Mouse (Mus musculus) limb, embryonic 14.5 days (tissue): Measurements from ENCODE around the gene Mto1. TPM values are rescaled to one million over a fixed set of nuclear protein-coding genes. Genes with fewer than 3 reads are reported as not detected.
A peak's percentile ranks its signal among the peaks of the same experiment; 100 is the strongest.

ENCODE experiments used
- ATAC-seq: fragments of 200-750 bp; cut with Nextera tagmentation; 2 replicates; pipeline ENCODE4 v1.8.0; 2017; ENCODE audit warnings: low read depth, moderate number of reproducible peaks, moderate TSS enrichment; ENCODE audit not compliant: low FRiP score
- DNase-seq: peaks from one replicate; pipeline ENCODE4 v3.0.0-alpha.2; 2015; ENCODE audit warnings: low spot score
- H3K27ac ChIP-seq: fragments of 300-500 bp; sonication (generic); replicated peaks from 2 replicates; pipeline ENCODE4 v1.5.1; 2014; ENCODE audit warnings: low read depth, mild to moderate bottlenecking, low read length, moderate library complexity, mixed read lengths
- H3K27me3 ChIP-seq: fragments of 300-500 bp; sonication (generic); 2 replicates; pipeline ENCODE4 v1.6.1; 2014; ENCODE audit warnings: low read length, mixed read lengths; ENCODE audit not compliant: control insufficient read depth, insufficient read depth
- H3K36me3 ChIP-seq: fragments of 300-500 bp; sonication (generic); 2 replicates; pipeline ENCODE4 v1.6.1; 2014; ENCODE audit warnings: mild to moderate bottlenecking, low read length, moderate library complexity, mixed read lengths; ENCODE audit not compliant: control insufficient read depth, insufficient read depth
- H3K4me1 ChIP-seq: fragments of 300-500 bp; sonication (generic); 2 replicates; pipeline ENCODE4 v1.6.1; 2014; ENCODE audit warnings: antibody characterized with exemption, low read length, mixed read lengths; ENCODE audit not compliant: control insufficient read depth, insufficient read depth
- H3K4me2 ChIP-seq: fragments of 300-500 bp; sonication (generic); replicated peaks from 2 replicates; pipeline ENCODE4 v1.6.1; 2014; ENCODE audit warnings: low read depth, mild to moderate bottlenecking, low read length, moderate library complexity; ENCODE audit not compliant: severe bottlenecking
- H3K4me3 ChIP-seq: fragments of 300-500 bp; sonication (generic); replicated peaks from 2 replicates; pipeline ENCODE4 v1.5.1; 2014; ENCODE audit warnings: low read length
- H3K9ac ChIP-seq: fragments of 300-500 bp; sonication (generic); 2 replicates; pipeline ENCODE4 v1.6.1; 2014; ENCODE audit warnings: mild to moderate bottlenecking, low read depth, low read length, moderate library complexity; ENCODE audit not compliant: severe bottlenecking
- H3K9me3 ChIP-seq: fragments of 300-500 bp; sonication (generic); 2 replicates; pipeline ENCODE4 v1.6.1; 2016; ENCODE audit warnings: low read length; ENCODE audit not compliant: control insufficient read depth
- POLR2A ChIP-seq: fragments of 200-500 bp; IDR thresholded peaks from 2 replicates; pipeline ENCODE4 v1.8.0; 2012; ENCODE audit warnings: inconsistent platforms, mild to moderate bottlenecking, moderate library complexity, borderline replicate concordance; ENCODE audit not compliant: insufficient read depth, insufficient read length; ENCODE audit errors: extremely low read depth
- WGBS: fragments of 180-500 bp; shearing (Covaris S2); extraction: QIAGEN DNeasy Blood & Tissue Kit; methylation state at CpG from one replicate; pipeline ENCODE4 v1.1.7; 2014; 5-methylcytosine and 5-hydroxymethylcytosine counted together
- polyA plus RNA-seq, 2 experiments: library from polyadenylated mRNA; depleted of rRNA in 1 of 2; stranded (reverse) in 1 of 2; unstranded in 1 of 2; fragments of >200 nt; fragmentation: Nextera tagmentation in 1 of 2; extraction: Ambion mirVana in 1 of 2; gene quantifications; 2 replicates each; pipeline versions ENCODE4 v1.2.1 to v1.2.3; 2012 to 2014

Gene Mto1
- polyA plus RNA-seq, 2 experiments = 20.3 to 23.3 TPM

DNA sequence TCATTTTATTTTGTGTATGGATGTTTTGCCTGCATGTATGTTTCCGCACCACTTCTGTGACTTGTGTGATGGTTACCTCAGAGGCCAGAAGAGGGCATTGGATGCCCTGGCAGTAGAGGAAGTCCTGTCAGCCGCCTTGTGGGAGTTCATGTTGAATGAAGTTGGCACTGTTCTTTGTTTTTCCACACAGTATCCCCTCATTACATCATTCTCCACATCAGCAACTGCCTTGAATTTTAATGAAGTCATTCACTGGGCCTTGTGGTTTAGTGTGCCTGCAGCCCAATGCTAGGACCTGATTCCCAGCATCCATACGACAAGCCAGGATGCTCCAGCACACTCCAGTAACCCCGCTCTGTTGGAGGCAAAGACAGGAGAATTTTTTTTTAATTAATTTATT lies 53.3 kb downstream of the Mto1 start:
- peaks cover 8% of the 10 kb centered on the region for H3K4me1 ChIP-seq
- no peak for ATAC-seq
- no peak for DNase-seq
- H3K27ac ChIP-seq = no peak overlapping the region
- no peak overlapping the region for H3K4me3 ChIP-seq
- 88% methylated on average over 4 of the region's 4 CpGs for WGBS
- TF ChIP-seq POLR2A = no peak
- no peak overlapping the region for H3K9ac ChIP-seq
- H3K27me3 ChIP-seq = no peaks in the 10 kb centered on the region
- H3K36me3 ChIP-seq = no peaks in the 10 kb centered on the region
- H3K4me2 ChIP-seq = no peak overlapping the region
- no peaks in the 10 kb centered on the region for H3K9me3 ChIP-seq

DNA sequence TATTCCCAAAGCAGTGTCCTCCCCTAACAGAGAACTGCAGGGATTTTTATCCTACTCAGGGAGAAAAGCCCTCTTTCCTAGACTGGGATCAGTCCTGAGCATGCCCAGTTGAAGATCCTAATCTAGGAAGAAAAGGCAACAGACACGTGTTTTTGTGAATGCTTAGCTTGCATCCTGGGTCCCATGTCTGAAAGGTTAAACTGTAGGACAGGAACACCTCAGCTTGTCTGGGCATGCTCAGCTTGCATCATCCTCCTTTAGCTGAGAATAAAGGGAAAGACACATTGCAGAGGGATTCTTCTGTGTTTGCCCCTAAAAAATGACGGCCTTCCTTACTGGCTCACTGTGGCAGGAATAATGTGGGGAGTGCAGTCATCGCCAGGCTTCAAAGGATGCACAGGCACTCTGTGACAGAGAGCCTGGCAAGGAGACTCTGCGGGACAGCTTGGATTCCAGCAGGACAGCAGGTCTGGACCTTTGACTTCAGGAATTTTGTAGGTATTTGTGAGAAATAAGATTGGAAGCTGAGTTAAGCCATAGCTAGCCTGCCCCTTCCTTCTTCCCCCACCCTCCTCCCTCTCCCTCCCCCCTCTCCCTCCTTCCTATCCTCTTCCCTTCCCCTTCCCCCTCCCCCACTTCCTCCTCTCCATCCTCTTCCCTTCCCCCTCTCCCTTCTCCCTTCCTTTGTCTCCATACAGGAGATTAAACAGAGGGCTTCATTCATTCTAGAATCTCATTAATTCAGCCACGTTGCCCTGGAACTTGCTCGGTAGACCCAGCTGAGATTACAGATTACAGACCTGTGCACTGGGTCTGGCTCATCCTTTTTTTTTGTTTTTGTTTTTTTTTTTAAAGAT lies 55.4 kb downstream of the Mto1 start:
- H3K36me3 ChIP-seq = no peaks in the 10 kb centered on the region
- ATAC-seq = no peak
- no peaks in the 10 kb centered on the region for H3K9me3 ChIP-seq
- H3K4me3 ChIP-seq = no peak overlapping the region
- no peak for TF ChIP-seq POLR2A
- H3K4me1 ChIP-seq = peaks cover 8% of the 10 kb centered on the region
- peak overlapping the region; percentile 38; the same call in 1 of the 2 replicates for H3K27ac ChIP-seq
- WGBS = 17% methylated on average over 6 of the region's 6 CpGs
- H3K4me2 ChIP-seq = 0 out of 2 replicates have a peak overlapping the region, but pooled peaks have one; percentile 10
- DNase-seq = no peak
- no peaks in the 10 kb centered on the region for H3K27me3 ChIP-seq
- no peak overlapping the region for H3K9ac ChIP-seq

DNA sequence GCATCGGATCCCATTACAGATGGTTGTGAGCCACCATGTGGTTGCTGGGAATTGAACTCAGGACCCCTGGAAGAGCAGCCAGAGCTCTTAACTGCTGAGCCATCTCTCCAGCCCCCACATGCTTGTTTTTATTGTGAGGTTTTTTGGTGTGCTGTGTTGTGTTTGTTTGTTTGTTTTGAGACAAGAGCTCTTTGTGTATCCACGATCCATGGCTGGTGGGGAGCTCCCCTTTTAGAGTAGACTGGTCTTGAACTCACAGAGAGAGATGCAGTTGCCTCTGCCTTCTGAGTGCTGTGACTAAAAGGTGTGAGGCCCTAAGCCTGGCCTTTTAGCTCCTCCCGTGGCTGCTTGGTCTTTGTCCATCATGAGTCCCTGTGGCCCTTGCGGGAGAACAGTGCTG lies 56.1 kb downstream of the Mto1 start:
- H3K4me2 ChIP-seq = no peak overlapping the region
- no peak overlapping the region for H3K4me3 ChIP-seq
- H3K9me3 ChIP-seq = no peaks in the 10 kb centered on the region
- no peak overlapping the region for H3K27ac ChIP-seq
- ATAC-seq (no peak), DNase-seq (no peak)
- TF ChIP-seq POLR2A = no peak
- H3K36me3 ChIP-seq = no peaks in the 10 kb centered on the region
- H3K27me3 ChIP-seq = no peaks in the 10 kb centered on the region
- no peak overlapping the region for H3K9ac ChIP-seq
- WGBS = 72% methylated on average over 4 of the region's 4 CpGs
- H3K4me1 ChIP-seq = peaks cover 8% of the 10 kb centered on the region

DNA sequence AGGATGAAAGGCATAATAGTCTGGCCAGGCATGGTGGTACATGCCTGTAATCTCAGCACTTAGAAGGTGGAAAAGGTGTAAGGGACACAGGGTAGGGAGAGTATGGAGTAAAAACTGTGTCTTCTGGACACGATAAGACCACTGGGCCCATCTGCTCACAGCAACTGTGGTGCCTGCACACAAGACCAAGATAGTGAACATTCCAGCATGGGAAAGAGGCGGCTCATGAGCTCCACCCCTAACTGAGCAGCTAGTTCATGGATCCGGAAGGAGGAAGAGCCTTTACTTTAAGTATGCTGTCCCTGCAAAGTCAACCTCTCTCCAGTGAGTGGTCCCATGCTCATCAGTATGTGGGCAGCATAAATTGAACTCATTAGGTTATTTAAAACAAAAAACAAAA lies 56.7 kb downstream of the Mto1 start:
- no peak overlapping the region for H3K4me3 ChIP-seq
- ATAC-seq = no peak
- H3K9me3 ChIP-seq = no peaks in the 10 kb centered on the region
- H3K9ac ChIP-seq = no peak overlapping the region
- DNase-seq = no peak
- WGBS = 82% methylated on average over 3 of the region's 3 CpGs
- no peak overlapping the region for H3K27ac ChIP-seq
- H3K27me3 ChIP-seq = no peaks in the 10 kb centered on the region
- no peaks in the 10 kb centered on the region for H3K36me3 ChIP-seq
- no peak overlapping the region for H3K4me2 ChIP-seq
- H3K4me1 ChIP-seq = peaks cover 8% of the 10 kb centered on the region
- TF ChIP-seq POLR2A = no peak

DNA sequence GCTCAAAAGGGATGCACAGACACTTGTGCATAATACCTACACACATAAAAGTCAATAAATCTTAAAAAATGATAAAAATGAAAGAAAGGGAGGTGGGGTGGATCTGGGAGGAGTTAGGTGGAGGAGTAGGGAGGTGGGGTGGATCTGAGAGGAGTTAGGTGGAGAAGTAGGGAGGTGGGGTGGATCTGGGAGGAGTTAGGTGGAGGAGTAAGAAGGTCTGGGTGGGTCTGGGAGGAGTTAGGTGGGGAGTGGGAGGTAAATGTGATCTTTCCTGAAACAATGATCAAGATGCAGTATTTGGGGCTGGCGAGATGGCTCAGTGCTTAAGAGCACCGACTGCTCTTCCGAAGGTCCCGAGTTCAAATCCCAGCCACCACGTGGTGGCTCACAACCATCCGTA lies 57.2 kb downstream of the Mto1 start:
- DNase-seq (no peak), ATAC-seq (no peak)
- Histone ChIP-seq H3K9ac (no peak overlapping the region), H3K4me3 (no peak overlapping the region), H3K4me1 (peaks cover 8% of the 10 kb centered on the region), H3K27me3 (no peaks in the 10 kb centered on the region), H3K36me3 (no peaks in the 10 kb centered on the region), H3K4me2 (no peak overlapping the region), H3K27ac (no peak overlapping the region), H3K9me3 (no peaks in the 10 kb centered on the region)
- TF ChIP-seq POLR2A = no peak
- WGBS = 89% methylated on average over 6 of the region's 6 CpGs
